ENCODE assay signal across 9 mouse cellular contexts in the genomic region with DNA sequence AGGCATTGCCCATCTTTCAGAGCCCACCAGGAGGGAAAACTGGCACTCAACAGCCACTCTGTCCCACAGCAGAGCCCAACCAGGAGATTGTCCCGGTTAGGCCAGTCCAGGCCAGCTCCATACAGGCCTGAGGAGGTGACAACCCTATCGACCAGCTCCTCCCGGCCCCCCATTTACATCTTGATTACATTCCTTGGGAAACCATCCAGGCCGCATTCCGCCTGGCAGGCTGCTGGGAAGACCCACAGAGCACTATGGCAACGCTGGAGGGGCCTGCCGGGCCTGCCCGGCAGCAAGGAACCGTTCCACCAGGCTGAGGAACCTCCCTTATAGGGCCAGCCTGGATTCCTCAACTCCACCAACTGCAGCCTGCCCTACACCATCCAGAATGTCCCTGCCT.
DNase-seq lines count a peak whose midpoint lies in the region; ATAC-seq and TF ChIP-seq lines count a peak whose summit lies in the region.
"Had no signal": no experiment of that assay in that cellular context is flagged by ENCODE, and none has a peak within 500 bp of the region (broad histone marks: within the 10 kb centered on the region; RNA-seq: fewer than 3 reads in every experiment).

No protein-coding gene starts in this region.

- no peaks in the 10 kb centered on the region for H3K9me3 ChIP-seq in intestine, embryonic 15.5 days
- H3K9me3 ChIP-seq in midbrain, embryonic 10.5 days (replicated peaks), result no peaks in the 10 kb centered on the region

- H3K4me3 ChIP-seq in intestine, embryonic 15.5 days (replicated peaks), result no peak overlapping the region
- no peak overlapping the region for H3K4me3 ChIP-seq in midbrain, embryonic 10.5 days
- no peak overlapping the region for H3K4me3 ChIP-seq in cerebellum, adult 2 months (replicated peaks; ENCODE audit: insufficient read depth, low read depth, low read length)
- H3K4me3 ChIP-seq: myocyte had no signal

- no peak for TF ChIP-seq CTCF in cerebellum, adult 2 months (IDR thresholded peaks at IDR 0.05; ENCODE audit: borderline replicate concordance, insufficient read depth, low read depth, low read length)

- ATAC-seq in intestine, embryonic 15.5 days, result peak; percentile 80

- no peak overlapping the region for H3K4me2 ChIP-seq in intestine, embryonic 15.5 days (replicated peaks)

- H3K9ac ChIP-seq in intestine, embryonic 15.5 days, result no peak overlapping the region

- H3K4me1 ChIP-seq in intestine, embryonic 15.5 days (replicated peaks), result no peaks in the 10 kb centered on the region
- peaks cover 21% of the 10 kb centered on the region for H3K4me1 ChIP-seq in midbrain, embryonic 10.5 days
- H3K4me1 ChIP-seq in cerebellum, adult 2 months (ENCODE audit: control insufficient read depth, insufficient read depth, low read length), result peaks cover 2% of the 10 kb centered on the region; the same call in 1 of the 2 replicates

- TF ChIP-seq POLR2A in cerebellum, adult 2 months (IDR thresholded peaks at IDR 0.05; ENCODE audit: borderline replicate concordance, insufficient read depth, low read length), result no peak

- H3K27me3 ChIP-seq in intestine, embryonic 15.5 days (replicated peaks), result peaks cover 10% of the 10 kb centered on the region; the same call in 1 of the 2 replicates
- peaks cover 100% of the 10 kb centered on the region for H3K27me3 ChIP-seq in midbrain, embryonic 10.5 days (ENCODE audit: low read depth, poor library complexity, severe bottlenecking)
- no peaks in the 10 kb centered on the region for H3K27me3 ChIP-seq in cerebellum, adult 2 months (ENCODE audit: control insufficient read depth, insufficient read depth, low read length)

- peak overlapping the region; percentile 62 for H3K27ac ChIP-seq in intestine, embryonic 15.5 days
- H3K27ac ChIP-seq in midbrain, embryonic 10.5 days (replicated peaks), result peak overlapping the region; percentile 74
- no peak overlapping the region for H3K27ac ChIP-seq in cerebellum, adult 2 months (ENCODE audit: insufficient read depth, low read length)

- DNase-seq in ES-CJ7 (ENCODE audit: low read depth, low spot score), result peak; percentile 81
- peak; percentile 24 for DNase-seq in WW6 (ENCODE audit: low read depth, low spot score)
- peak; percentile 44 for DNase-seq in gastrocnemius, postnatal 10 days
- peak; percentile 67 for DNase-seq in midbrain, embryonic 10.5 days (ENCODE audit: low spot score)
- no peak for DNase-seq in cerebellum, adult 2 months
- no peak for DNase-seq in cerebellum, postnatal 36 days
- DNase-seq in cerebellum, adult 18-20 months, result no peak

- no peaks in the 10 kb centered on the region for H3K36me3 ChIP-seq in intestine, embryonic 15.5 days
- no peaks in the 10 kb centered on the region for H3K36me3 ChIP-seq in midbrain, embryonic 10.5 days

- 27% methylated on average over 9 of the region's 9 CpGs for WGBS in intestine, embryonic 15.5 days
- WGBS in midbrain, embryonic 10.5 days, result 13% methylated on average over 9 of the region's 9 CpGs
- WGBS in cerebellum, adult 2 months, result 77% methylated on average over 8 of the region's 9 CpGs

Comparison
In these comparisons a context has a peak if more than half of its experiments do, and no peak if none do; other contexts are left out.
1. DNase-seq: peak in ES-CJ7 (single experiment), WW6 (single experiment), gastrocnemius, postnatal 10 days (single experiment) and midbrain, embryonic 10.5 days (single experiment); none in cerebellum, adult 2 months (0 of 2), cerebellum, postnatal 36 days (0 of 2) and cerebellum, adult 18-20 months (0 of 2).